Mouse (Mus musculus): ENCODE results near the gene Pard3.

Gene Pard3

GRCm38 (mm10) chr8:127557566-127557965 is 493.9 kb downstream of the Pard3 start:
- TF ChIP-seq NANOG (IDR thresholded peaks at IDR 0.05; ENCODE audit: borderline replicate concordance, low read length) (no peak), CTCF (conservative IDR thresholded peaks at IDR 0.05; ENCODE audit: low read length) (no peak), POU5F1 (IDR thresholded peaks at IDR 0.05; ENCODE audit: borderline replicate concordance, low read length) (no peak)
- Histone ChIP-seq H3K36me3 (ENCODE audit: insufficient read depth, low read length) (no peaks in the 10 kb centered on the region), H3K27me3 (ENCODE audit: insufficient read depth, low read length) (no peaks in the 10 kb centered on the region), H3K4me3 (replicated peaks; ENCODE audit: low read length) (no peak overlapping the region), H3K4me1 (replicated peaks; ENCODE audit: low read depth, low read length) (no peaks in the 10 kb centered on the region), H3K9me3 (ENCODE audit: low read length) (peaks cover 7% of the 10 kb centered on the region; the same call in 1 of the 2 replicates)

GRCm38 (mm10) chr8:127563634-127564033 is 499.9 kb downstream of the Pard3 start:
- Histone ChIP-seq H3K9me3 (ENCODE audit: low read length) (peaks cover 16% of the 10 kb centered on the region), H3K4me1 (replicated peaks; ENCODE audit: low read depth, low read length) (peaks cover 16% of the 10 kb centered on the region), H3K4me3 (replicated peaks; ENCODE audit: low read length) (no peak overlapping the region), H3K27me3 (ENCODE audit: insufficient read depth, low read length) (no peaks in the 10 kb centered on the region), H3K36me3 (ENCODE audit: insufficient read depth, low read length) (0 out of 2 replicates have a peak, but pooled peaks cover 6% of the 10 kb centered on the region)
- no peak for TF ChIP-seq POU5F1 (IDR thresholded peaks at IDR 0.05; ENCODE audit: borderline replicate concordance, low read length)
- TF ChIP-seq CTCF (conservative IDR thresholded peaks at IDR 0.05; ENCODE audit: low read length): no peak
- no peak for TF ChIP-seq NANOG (IDR thresholded peaks at IDR 0.05; ENCODE audit: borderline replicate concordance, low read length)

- Histone ChIP-seq H3K27me3 (ENCODE audit: insufficient read depth, low read length) (no peaks in the 10 kb centered on the region), H3K9me3 (ENCODE audit: low read length) (peaks cover 16% of the 10 kb centered on the region), H3K4me1 (replicated peaks; ENCODE audit: low read depth, low read length) (peaks cover 16% of the 10 kb centered on the region), H3K4me3 (replicated peaks; ENCODE audit: low read length) (no peak overlapping the region), H3K36me3 (ENCODE audit: insufficient read depth, low read length) (0 out of 2 replicates have a peak, but pooled peaks cover 6% of the 10 kb centered on the region)
- peak; percentile 88 for TF ChIP-seq NANOG (IDR thresholded peaks at IDR 0.05; ENCODE audit: borderline replicate concordance, low read length)
- TF ChIP-seq CTCF (conservative IDR thresholded peaks at IDR 0.05; ENCODE audit: low read length): no peak
Observed at GRCm38 (mm10) chr8:127564426-127564825, 500.7 kb downstream of the Pard3 start.

- Histone ChIP-seq H3K4me3 (replicated peaks; ENCODE audit: low read length) (no peak overlapping the region), H3K9me3 (ENCODE audit: low read length) (no peaks in the 10 kb centered on the region), H3K36me3 (ENCODE audit: insufficient read depth, low read length) (no peaks in the 10 kb centered on the region), H3K27me3 (ENCODE audit: insufficient read depth, low read length) (no peaks in the 10 kb centered on the region), H3K4me1 (replicated peaks; ENCODE audit: low read depth, low read length) (peaks cover 12% of the 10 kb centered on the region)
- TF ChIP-seq CTCF (conservative IDR thresholded peaks at IDR 0.05; ENCODE audit: low read length) (no peak), NANOG (IDR thresholded peaks at IDR 0.05; ENCODE audit: borderline replicate concordance, low read length) (no peak), POU5F1 (IDR thresholded peaks at IDR 0.05; ENCODE audit: borderline replicate concordance, low read length) (no peak)
Observed at GRCm38 (mm10) chr8:127569212-127569611, 505.5 kb downstream of the Pard3 start.

GRCm38 (mm10) chr8:127570527-127570926 is 506.8 kb downstream of the Pard3 start:
- no peaks in the 10 kb centered on the region for H3K9me3 ChIP-seq (ENCODE audit: low read length)
- H3K4me3 ChIP-seq (replicated peaks; ENCODE audit: low read length): no peak overlapping the region
- H3K27me3 ChIP-seq (ENCODE audit: insufficient read depth, low read length): no peaks in the 10 kb centered on the region
- no peaks in the 10 kb centered on the region for H3K4me1 ChIP-seq (replicated peaks; ENCODE audit: low read depth, low read length)
- TF ChIP-seq NANOG (IDR thresholded peaks at IDR 0.05; ENCODE audit: borderline replicate concordance, low read length): no peak
- H3K36me3 ChIP-seq (ENCODE audit: insufficient read depth, low read length): no peaks in the 10 kb centered on the region

- H3K36me3 ChIP-seq (ENCODE audit: insufficient read depth, low read length): no peaks in the 10 kb centered on the region
- H3K4me1 ChIP-seq (replicated peaks; ENCODE audit: low read depth, low read length): no peaks in the 10 kb centered on the region
- no peak overlapping the region for H3K4me3 ChIP-seq (replicated peaks; ENCODE audit: low read length)
- no peak for TF ChIP-seq POU5F1 (IDR thresholded peaks at IDR 0.05; ENCODE audit: borderline replicate concordance, low read length)
- no peak for TF ChIP-seq NANOG (IDR thresholded peaks at IDR 0.05; ENCODE audit: borderline replicate concordance, low read length)
- no peak for TF ChIP-seq CTCF (conservative IDR thresholded peaks at IDR 0.05; ENCODE audit: low read length)
- no peaks in the 10 kb centered on the region for H3K9me3 ChIP-seq (ENCODE audit: low read length)
- no peaks in the 10 kb centered on the region for H3K27me3 ChIP-seq (ENCODE audit: insufficient read depth, low read length)
Observed at GRCm38 (mm10) chr8:127572493-127572892, 508.8 kb downstream of the Pard3 start.

- H3K9me3 ChIP-seq (ENCODE audit: low read length): no peaks in the 10 kb centered on the region
- no peak overlapping the region for H3K4me3 ChIP-seq (replicated peaks; ENCODE audit: low read length)
- no peaks in the 10 kb centered on the region for H3K36me3 ChIP-seq (ENCODE audit: insufficient read depth, low read length)
- H3K27me3 ChIP-seq (ENCODE audit: insufficient read depth, low read length): no peaks in the 10 kb centered on the region
- TF ChIP-seq NANOG (IDR thresholded peaks at IDR 0.05; ENCODE audit: borderline replicate concordance, low read length): no peak
- peaks cover 8% of the 10 kb centered on the region; the same call in 1 of the 2 replicates for H3K4me1 ChIP-seq (replicated peaks; ENCODE audit: low read depth, low read length)
Observed at GRCm38 (mm10) chr8:127576657-127577056, 513.0 kb downstream of the Pard3 start.

- no peak for TF ChIP-seq CTCF (conservative IDR thresholded peaks at IDR 0.05; ENCODE audit: low read length)
- TF ChIP-seq POU5F1 (IDR thresholded peaks at IDR 0.05; ENCODE audit: borderline replicate concordance, low read length): no peak
- no peak for TF ChIP-seq NANOG (IDR thresholded peaks at IDR 0.05; ENCODE audit: borderline replicate concordance, low read length)
Observed at GRCm38 (mm10) chr8:127577656-127578055, 514.0 kb downstream of the Pard3 start.

GRCm38 (mm10) chr8:127579436-127579835 is 515.7 kb downstream of the Pard3 start:
- peaks cover 25% of the 10 kb centered on the region for H3K4me1 ChIP-seq (replicated peaks; ENCODE audit: low read depth, low read length)
- TF ChIP-seq POU5F1 (IDR thresholded peaks at IDR 0.05; ENCODE audit: borderline replicate concordance, low read length) (no peak), NANOG (IDR thresholded peaks at IDR 0.05; ENCODE audit: borderline replicate concordance, low read length) (no peak), CTCF (conservative IDR thresholded peaks at IDR 0.05; ENCODE audit: low read length) (no peak)
- H3K4me3 ChIP-seq (replicated peaks; ENCODE audit: low read length): peak overlapping the region; percentile 46; the same call in 1 of the 2 replicates
- no peaks in the 10 kb centered on the region for H3K36me3 ChIP-seq (ENCODE audit: insufficient read depth, low read length)
- H3K27me3 ChIP-seq (ENCODE audit: insufficient read depth, low read length): no peaks in the 10 kb centered on the region
- no peaks in the 10 kb centered on the region for H3K9me3 ChIP-seq (ENCODE audit: low read length)

More at GRCm38 (mm10) chr8:127577656-127578055, 514.0 kb downstream of the Pard3 start:
- Histone ChIP-seq H3K4me3 (replicated peaks; ENCODE audit: low read length) (no peak overlapping the region), H3K36me3 (ENCODE audit: insufficient read depth, low read length) (no peaks in the 10 kb centered on the region), H3K4me1 (replicated peaks; ENCODE audit: low read depth, low read length) (peaks cover 8% of the 10 kb centered on the region; the same call in 1 of the 2 replicates), H3K27me3 (ENCODE audit: insufficient read depth, low read length) (no peaks in the 10 kb centered on the region), H3K9me3 (ENCODE audit: low read length) (no peaks in the 10 kb centered on the region)

Measured in E14TG2a.4 (cell line).